Mouse (Mus musculus): ENCODE measurements around the gene Map7d1.

DNA sequence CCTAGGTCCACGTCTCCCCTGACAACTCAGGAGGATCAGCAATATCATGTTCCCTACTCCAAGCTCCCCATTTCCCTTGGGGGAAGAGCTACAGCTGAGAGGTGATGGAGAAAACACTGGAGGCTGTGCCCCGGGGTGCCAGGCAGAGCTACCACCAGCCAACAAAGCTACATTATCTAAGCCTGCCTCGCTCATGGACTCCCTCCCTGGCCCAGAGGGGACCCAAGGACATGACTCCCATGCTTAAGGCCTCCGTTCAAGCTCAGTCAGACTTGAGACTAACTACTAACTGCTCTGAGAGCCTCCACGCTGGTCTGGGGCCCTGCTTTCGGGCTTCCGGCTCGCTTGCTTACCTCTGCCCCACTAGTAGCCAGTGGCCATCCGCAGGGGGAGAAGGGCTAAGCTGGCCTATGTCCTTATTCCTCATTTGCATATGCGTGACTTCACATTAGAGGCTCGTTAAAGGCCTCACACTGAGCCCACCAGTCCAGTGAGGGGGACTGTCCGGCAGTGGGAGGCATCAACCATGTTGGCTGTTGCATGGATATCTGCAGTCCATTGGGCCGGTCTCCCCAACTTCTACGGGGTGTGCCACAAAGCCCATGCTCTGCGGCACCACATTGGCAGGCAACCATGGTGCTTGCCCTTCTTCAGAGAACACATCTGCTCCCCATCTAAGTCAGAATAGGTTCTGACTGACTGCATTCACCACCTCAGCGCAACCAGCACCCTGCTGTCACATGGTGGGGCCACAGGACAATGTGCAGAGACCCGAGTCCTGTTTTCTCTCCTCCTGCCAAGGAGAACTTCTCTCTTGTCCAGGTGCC, 3.5 kb downstream of the Map7d1 start:
- TF ChIP-seq CTCF (IDR thresholded peaks at IDR 0.05; ENCODE audit: borderline replicate concordance, insufficient read depth, low read depth, low read length) (no peak), POLR2A (IDR thresholded peaks at IDR 0.05; ENCODE audit: borderline replicate concordance, insufficient read depth, low read length) (no peak)

Data from cerebellum, adult 2 months (tissue).